Mouse (Mus musculus) layer of hippocampus, adult 8-10 months (tissue): Measurements from ENCODE around the gene Il20ra. TPM values are rescaled to one million over a fixed set of nuclear protein-coding genes. Genes with fewer than 3 reads are reported as not detected.
"Not testable (repeated sequence)": the region's sequence is repeated elsewhere in the genome, so short reads cannot be mapped to it uniquely, and the experiment has no call there.

Source experiments
- DNase-seq, 2 experiments: peaks; one replicate each; pipeline ENCODE4 v3.0.0; 2022; ENCODE audit warnings: low spot score in 2 of 2
- total RNA-seq, 4 experiments: library from RNA; stranded (reverse); gene quantifications; 2 replicates each; pipeline ENCODE4 v1.2.4; 2022

The Il20ra gene
- total RNA-seq: not detected

- DNase-seq: peak in 1 of 2 experiments; percentile 28
Measured at GRCm38 (mm10) chr10:19712421-19712836, at the start of gene Il20ra. Gene Il20ra (plus strand): TSS chr10:19712570.

- DNase-seq: no peak
Measured at GRCm38 (mm10) chr10:19668973-19669372, 43.4 kb upstream of the Il20ra start.

- no peak for DNase-seq
Measured at GRCm38 (mm10) chr10:19672015-19672414, 40.4 kb upstream of the Il20ra start.

- no peak for DNase-seq
Measured at GRCm38 (mm10) chr10:19673146-19673545, 39.2 kb upstream of the Il20ra start.

- DNase-seq: no peak
Measured at GRCm38 (mm10) chr10:19687686-19688085, 24.7 kb upstream of the Il20ra start.

- DNase-seq: no peak
Measured at GRCm38 (mm10) chr10:19691287-19691686, 21.1 kb upstream of the Il20ra start.

- DNase-seq: no peak
Measured at GRCm38 (mm10) chr10:19691771-19692170, 20.6 kb upstream of the Il20ra start.

GRCm38 (mm10) chr10:19692332-19692731 is 20.0 kb upstream of the Il20ra start:
- no peak for DNase-seq

GRCm38 (mm10) chr10:19692988-19693387 is 19.4 kb upstream of the Il20ra start:
- DNase-seq: peak in 1 of 2 experiments; percentile 10

DNA sequence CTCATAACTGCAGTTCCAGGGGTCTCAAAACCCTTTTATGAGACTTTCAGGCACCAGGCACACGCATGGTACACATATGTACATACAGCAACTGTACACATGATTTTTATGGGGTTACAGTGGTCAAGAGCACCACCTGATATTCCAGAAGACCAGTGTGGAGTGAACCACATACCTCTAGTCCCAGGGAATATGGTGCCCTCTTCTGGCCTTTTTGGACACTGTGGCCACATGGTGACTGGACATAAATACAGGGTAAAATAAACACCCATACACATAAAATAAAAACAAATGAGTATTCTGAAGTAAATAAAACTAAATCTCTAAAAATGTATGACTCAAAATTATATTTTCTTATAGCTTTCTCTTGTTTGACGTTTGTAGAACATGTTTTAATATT is 18.7 kb upstream of the Il20ra start:
- no peak for DNase-seq

GRCm38 (mm10) chr10:19699331-19699730 is 13.0 kb upstream of the Il20ra start:
- DNase-seq: no peak

- no peak for DNase-seq
Measured at GRCm38 (mm10) chr10:19704445-19704844, 7.9 kb upstream of the Il20ra start.

DNA sequence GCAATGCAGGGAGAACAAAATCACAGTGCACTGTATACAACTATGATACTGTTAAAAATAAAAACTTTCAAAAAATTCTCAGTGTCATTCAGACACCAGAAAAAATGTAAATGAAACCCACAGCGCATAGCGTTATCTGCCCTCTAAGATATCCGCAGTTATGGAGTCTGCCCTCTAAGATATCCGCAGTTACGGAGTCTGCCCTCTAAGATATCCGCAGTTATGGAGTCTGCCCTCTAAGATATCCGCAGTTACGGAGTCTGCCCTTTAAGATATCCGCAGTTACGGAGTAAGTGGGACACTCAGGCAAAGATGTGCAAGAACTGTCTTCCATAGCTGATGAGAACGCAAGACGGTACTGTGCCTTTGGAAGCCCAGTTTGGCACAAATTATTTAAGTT is 4.6 kb upstream of the Il20ra start:
- no peak for DNase-seq

DNA sequence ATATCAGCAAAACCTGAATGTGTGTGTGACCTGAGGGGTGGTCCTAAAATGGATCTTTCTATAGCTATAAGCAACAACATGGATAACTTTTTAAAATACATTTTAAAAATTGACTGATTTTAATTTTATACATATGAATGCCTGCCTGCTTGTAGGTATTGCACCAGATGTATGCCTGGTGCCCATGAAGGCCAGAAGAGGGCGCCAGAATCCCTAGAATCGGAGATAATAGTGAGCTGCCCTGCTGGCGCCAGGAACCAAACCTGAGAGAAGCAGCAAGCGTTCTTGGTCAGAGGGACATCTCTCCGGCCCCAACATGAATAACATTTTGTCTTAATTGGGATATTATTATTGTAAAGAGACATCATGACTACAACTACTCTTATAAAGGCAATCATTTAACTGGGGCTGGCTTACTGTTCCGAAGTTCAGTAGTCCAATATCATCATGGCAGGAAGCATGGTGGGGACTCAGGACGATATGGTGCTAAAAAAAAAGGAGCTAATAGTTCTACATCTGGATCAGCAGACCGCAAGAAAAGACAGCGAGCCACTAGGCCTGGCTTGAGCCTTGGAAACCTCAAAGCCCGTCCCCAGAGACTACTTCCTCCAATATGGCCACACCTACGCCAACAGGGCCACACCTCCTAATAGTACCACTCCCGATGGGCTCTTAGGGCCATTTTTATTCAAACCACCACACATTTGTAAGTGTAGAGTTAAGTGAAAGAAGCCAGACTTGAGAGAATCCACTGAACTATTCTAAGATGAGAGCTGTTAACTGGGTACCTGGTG is 3.9 kb upstream of the Il20ra start:
- DNase-seq: no peak

DNA sequence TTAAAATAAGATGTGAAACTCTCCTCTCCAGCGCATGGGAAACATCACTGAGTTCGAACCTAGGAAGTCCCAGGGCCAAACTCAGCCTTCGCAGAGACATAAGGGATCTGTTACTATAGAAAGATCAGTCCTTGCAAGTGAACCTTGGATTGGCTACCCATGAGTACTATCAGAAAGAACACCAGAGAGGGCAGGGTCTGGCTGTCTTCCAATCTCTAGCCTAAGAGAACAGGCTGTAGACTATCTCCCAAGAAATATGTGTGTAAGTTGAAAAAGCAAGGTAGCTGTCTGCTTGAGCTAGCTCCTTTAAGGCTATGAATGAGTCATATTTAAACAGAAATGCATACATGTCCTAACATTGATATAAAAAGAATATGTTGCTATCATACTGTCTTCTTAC is 1.4 kb upstream of the Il20ra start:
- no peak for DNase-seq

DNA sequence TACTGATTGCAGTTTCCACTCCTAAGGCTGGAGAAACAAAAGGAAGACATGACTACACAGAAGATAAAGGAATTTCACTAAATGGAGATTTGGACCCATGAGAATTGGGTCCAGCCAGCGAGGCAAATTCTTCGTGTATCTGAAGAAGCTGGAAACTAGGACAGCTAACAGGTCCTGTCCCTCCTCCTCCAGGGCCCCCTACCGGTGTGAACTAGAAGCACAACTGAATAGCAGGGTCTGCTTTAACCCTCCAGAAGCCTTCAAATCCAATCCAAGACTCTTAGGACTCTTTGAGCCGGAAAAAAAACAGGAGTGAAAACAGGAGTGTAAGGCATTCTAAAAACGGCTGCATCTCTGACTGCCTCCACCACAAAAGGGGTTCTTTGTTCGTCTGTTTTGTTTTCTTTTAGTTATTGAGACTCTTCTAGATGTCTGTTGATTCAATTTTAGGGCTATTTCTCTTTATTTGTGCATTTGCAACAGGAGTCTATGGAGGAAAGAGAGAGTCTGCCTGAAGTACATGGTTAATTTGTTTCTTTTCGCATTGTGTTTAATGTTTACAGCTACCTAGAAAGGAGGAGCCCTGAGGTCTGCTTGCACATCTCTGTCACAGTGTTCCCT is 709 bp upstream of the Il20ra start:
- no peak for DNase-seq

DNA sequence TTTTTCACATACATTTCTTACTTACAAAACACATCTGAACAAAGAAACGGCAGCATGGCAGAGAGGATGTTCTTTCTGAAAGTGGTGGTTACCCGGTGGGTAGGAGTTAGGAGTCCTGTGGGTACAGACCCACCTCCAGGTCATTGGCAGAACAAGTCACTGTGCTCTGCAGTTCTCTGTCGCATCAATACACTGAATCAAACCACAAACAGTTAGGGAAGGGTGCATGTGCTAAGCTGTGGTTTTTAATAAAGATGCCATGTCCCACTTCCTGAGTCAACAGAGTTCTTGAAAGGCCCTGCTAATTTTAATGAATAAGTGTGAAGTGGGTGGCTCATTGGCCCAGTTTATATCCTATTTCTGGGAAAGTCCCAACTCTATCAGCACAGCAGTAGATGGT is 6.3 kb downstream of the Il20ra start:
- no peak for DNase-seq

DNA sequence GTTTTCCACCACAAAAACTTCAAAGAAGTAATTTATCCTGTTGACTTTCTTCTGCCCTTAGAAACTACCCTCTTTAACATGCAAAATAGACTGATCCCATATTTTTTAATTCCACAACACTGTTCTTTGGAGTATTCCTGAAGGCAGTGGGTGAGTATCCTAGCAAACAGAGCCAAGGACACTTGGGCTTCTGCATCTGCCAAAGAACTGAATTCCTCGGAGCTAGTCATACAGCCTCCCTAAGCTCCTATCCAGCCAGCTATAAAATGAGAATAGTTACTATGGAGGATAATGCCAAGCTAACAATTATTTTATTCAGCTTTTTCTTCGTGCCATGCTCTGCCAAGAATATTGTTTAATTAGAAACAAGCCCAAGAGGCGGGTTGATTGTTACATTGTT is 9.9 kb downstream of the Il20ra start:
- DNase-seq: no peak

GRCm38 (mm10) chr10:19724158-19724832 is 11.9 kb downstream of the Il20ra start:
- DNase-seq: no peak

DNA sequence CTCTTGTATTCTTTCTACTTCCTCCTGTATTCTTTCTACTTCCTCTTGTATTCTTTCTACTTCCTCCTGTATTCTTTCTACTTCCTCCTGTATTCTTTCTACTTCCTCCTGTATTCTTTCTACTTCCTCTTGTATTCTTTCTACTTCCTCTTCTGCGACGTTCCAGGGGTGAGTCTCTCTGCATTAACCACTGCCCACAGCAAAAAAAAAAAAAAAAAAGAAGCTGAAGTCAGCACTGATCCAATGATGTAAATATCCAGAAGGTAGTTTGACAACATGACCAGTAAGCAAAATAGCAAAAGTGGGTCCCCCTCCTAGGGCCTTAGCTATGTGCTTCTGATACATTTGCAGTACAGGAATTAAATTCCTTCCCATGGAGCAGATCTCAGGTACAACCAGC is 26.1 kb downstream of the Il20ra start:
- DNase-seq: not testable (repeated sequence)

- DNase-seq: no peak
Measured at GRCm38 (mm10) chr10:19745662-19746061, 33.3 kb downstream of the Il20ra start.

DNA sequence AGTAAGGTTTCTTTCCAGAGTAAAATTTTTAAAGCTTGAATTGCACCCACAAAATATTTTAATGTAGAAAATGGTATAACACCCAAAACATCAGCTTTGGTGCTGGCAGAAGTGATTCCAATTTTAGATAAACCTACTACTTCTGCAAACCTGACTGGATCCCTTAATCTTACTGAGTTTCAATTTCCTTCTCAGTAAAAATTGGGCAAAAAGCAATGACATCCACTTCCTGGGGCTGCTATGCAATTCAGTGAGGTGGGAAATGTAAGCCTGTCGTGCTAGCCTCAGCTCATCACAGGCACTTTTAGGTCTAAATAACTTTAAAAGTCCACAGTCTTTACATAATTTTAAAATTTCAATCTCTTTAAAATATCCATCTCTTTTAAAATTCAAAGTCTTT is 33.8 kb downstream of the Il20ra start:
- no peak for DNase-seq
